Mouse (Mus musculus): ENCODE measurements around the gene B230217C12Rik. TPM values are rescaled to one million over a fixed set of nuclear protein-coding genes. Genes with fewer than 3 reads are reported as not detected.

B230217C12Rik gene
- polyA plus RNA-seq, 1 experiment from 2014 or later: 12.3 TPM

Other genes starting within 250 kb of the B230217C12Rik start
- 13.4 and 14.3 TPM in 2 replicates for gene Epop, start 211.1 kb upstream of the B230217C12Rik start, polyA plus RNA-seq (2016; fragmentation: Nextera tagmentation; extraction: Ambion mirVana)
- gene Mllt6, start 177.4 kb upstream of the B230217C12Rik start, polyA plus RNA-seq (2016; fragmentation: Nextera tagmentation; extraction: Ambion mirVana): 2.1 and 2.2 TPM in 2 replicates
- 18.3 and 24.0 TPM in 2 replicates for gene Cisd3, start 155.0 kb upstream of the B230217C12Rik start, polyA plus RNA-seq (2016; fragmentation: Nextera tagmentation; extraction: Ambion mirVana)
- gene Pcgf2, start 140.3 kb upstream of the B230217C12Rik start, polyA plus RNA-seq (2016; fragmentation: Nextera tagmentation; extraction: Ambion mirVana): 15.6 and 17.0 TPM in 2 replicates
- gene Psmb3, start 137.4 kb upstream of the B230217C12Rik start, polyA plus RNA-seq (2016; fragmentation: Nextera tagmentation; extraction: Ambion mirVana): 642 and 643 TPM in 2 replicates
- gene Pip4k2b, start 96.1 kb upstream of the B230217C12Rik start, polyA plus RNA-seq (2016; fragmentation: Nextera tagmentation; extraction: Ambion mirVana): 1.8 and 2.0 TPM in 2 replicates
- gene Cwc25, start 74.2 kb upstream of the B230217C12Rik start, polyA plus RNA-seq (2016; fragmentation: Nextera tagmentation; extraction: Ambion mirVana): 19.4 and 20.6 TPM in 2 replicates
- 0.37 and 0.80 TPM in 2 replicates for gene 1700001P01Rik, start 64.9 kb upstream of the B230217C12Rik start, polyA plus RNA-seq (2016; fragmentation: Nextera tagmentation; extraction: Ambion mirVana)
- gene Rpl23, start 58.3 kb upstream of the B230217C12Rik start, polyA plus RNA-seq (2016; fragmentation: Nextera tagmentation; extraction: Ambion mirVana): 381 and 439 TPM in 2 replicates
- 77.7 and 90.1 TPM in 2 replicates for gene Lasp1, start 41.8 kb upstream of the B230217C12Rik start, polyA plus RNA-seq (2016; fragmentation: Nextera tagmentation; extraction: Ambion mirVana)
- gene Fbxo47, start 43.4 kb downstream of the B230217C12Rik start, polyA plus RNA-seq (2016; fragmentation: Nextera tagmentation; extraction: Ambion mirVana): 0.73 and 1.0 TPM in 2 replicates
- gene Plxdc1, start 145.7 kb downstream of the B230217C12Rik start, polyA plus RNA-seq (2016; fragmentation: Nextera tagmentation; extraction: Ambion mirVana): 0.11 and 0.24 TPM in 2 replicates
- gene Arl5c, start 155.4 kb downstream of the B230217C12Rik start, polyA plus RNA-seq (2016; fragmentation: Nextera tagmentation; extraction: Ambion mirVana): 13.3 and 16.2 TPM in 2 replicates
- 7.6 and 22.9 TPM in 2 replicates for gene Cacnb1, start 182.3 kb downstream of the B230217C12Rik start, polyA plus RNA-seq (2016; fragmentation: Nextera tagmentation; extraction: Ambion mirVana)
- 1,011 and 1,145 TPM in 2 replicates for gene Rpl19, start 185.9 kb downstream of the B230217C12Rik start, polyA plus RNA-seq (2016; fragmentation: Nextera tagmentation; extraction: Ambion mirVana)
- gene Stac2, start 212.7 kb downstream of the B230217C12Rik start, polyA plus RNA-seq (2016; fragmentation: Nextera tagmentation; extraction: Ambion mirVana): 1.1 and 1.5 TPM in 2 replicates

Measured in hindbrain, embryonic 10.5 days (tissue).